Mouse (Mus musculus): ENCODE data around the gene Atxn2.
"Not testable (repeated sequence)": the region's sequence is repeated elsewhere in the genome, so short reads cannot be mapped to it uniquely, and the experiment has no call there.

Gene Atxn2

DNA sequence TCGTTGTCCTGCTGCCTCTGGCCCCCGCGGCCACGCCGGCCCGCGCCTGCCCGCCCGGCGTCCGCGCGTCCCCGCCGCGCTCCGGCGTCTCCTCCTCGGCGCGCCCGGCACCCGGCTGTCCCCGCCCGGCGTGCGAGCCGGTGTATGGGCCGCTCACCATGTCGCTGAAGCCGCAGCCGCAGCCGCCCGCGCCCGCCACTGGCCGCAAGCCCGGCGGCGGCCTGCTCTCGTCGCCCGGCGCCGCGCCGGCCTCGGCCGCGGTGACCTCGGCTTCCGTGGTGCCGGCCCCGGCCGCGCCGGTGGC, 743 bp downstream of the Atxn2 start:
- no peak for DNase-seq (ENCODE audit: inconsistent ontology term)

GRCm38 (mm10) chr5:121712232-121712933, 1.2 kb downstream of the Atxn2 start:
- DNase-seq (ENCODE audit: inconsistent ontology term): peak; percentile 75

DNA sequence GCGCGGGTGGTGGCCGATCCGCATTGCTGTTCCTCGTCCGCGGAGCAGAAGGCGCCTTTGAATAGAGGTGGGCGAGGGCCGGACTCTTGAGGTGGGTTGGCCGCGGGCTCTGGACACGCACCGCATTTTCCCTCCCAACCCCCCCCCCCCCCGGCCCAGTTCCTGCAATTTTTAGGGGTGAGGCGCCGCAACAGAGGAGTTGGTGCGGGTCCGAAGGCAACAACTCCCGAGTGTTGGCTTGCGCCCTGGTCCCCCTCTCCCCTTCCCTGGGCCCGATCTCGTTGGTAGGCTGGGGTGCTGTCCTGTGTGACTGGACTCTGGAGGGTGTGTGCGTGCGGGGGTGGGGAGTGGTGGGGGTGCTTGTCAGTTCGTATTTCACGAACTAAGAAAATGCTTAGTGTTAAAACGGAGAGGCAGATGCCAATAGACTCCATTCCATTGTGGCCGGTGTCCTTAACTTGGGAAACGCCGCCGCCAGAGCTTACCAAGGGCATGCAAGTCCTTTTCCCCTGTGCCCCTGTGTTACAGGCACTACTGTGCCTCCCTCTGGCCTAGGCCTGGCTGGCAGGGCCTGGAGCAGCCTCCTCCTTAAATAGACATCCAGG, 1.9 kb downstream of the Atxn2 start:
- DNase-seq (ENCODE audit: inconsistent ontology term): peak; percentile 63

DNA sequence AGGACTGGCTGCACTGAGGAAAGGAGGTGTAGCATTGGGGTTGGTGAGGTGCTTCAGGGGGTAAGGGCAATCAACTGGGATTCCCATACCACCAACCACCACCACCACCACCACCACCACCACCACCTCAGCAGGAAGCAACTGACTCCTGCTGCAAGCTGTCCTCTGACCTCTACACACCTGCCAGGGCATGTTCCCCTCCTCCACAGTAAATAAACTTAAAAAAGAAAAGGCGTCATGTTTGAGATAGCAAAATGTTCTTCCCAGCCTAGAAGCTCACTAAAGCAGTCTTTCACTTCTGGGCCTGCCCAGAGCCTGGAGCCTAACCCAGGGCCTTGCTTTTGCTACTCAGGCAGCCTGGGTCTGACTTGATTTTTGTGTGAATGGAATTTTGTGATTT, 3.2 kb downstream of the Atxn2 start:
- no peak for DNase-seq (ENCODE audit: inconsistent ontology term)

- DNase-seq (ENCODE audit: inconsistent ontology term): no peak
These were observed 3.8 kb downstream of the Atxn2 start for GRCm38 (mm10) chr5:121714928-121715327.

DNA sequence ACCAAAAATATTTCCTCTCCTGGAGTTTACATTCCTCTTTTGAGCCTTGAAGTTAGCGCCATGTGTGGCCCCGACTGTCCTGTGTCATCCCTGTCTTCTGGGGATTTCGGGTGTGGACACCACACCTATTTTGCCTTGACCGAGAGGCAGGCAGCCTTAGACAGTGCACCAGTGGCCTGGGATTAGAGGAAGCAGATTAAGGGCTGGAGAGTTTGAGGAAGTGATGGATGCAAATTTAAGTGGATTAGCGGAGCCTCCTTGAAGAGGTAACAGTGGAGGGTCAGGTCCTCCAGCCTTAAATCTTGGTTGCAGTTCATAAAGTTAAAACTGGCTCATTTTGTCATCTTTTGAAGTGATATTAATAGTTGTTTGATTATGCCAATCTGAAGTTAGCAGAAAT, 7.3 kb downstream of the Atxn2 start:
- DNase-seq (ENCODE audit: inconsistent ontology term): no peak

DNA sequence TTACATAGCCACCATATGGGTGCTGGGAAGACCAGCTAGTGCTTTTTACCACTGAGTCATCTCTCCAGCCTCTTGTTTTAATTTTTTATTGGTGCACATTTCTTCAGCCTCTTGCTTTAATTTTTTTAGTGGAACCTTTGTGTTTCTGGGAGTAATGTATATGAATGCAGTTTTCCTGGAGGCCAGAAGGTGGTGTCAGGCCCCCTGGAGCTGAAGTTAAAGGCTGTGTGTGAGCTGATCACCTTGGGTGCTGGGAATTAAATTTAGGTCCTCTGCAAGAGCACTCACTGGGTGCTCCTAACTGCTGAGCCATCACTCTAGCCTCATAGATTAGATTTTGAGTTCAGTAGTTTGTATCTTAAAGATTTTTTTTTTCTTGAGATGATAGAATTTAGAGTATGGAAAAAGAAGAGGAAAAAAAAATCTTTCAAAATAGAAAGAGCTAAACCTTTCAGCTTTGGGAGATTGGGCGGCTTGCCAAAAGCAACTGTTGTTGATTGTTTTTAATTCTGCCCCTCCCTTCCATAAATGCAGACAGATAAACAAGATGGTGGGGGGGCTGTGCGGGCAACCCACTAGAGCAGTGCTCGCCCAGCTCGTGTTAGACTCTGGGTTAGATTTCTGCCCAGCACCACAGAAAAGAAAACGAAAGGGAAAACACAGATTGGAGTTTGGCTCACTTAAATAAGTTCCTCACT, 9.9 kb downstream of the Atxn2 start:
- DNase-seq (ENCODE audit: inconsistent ontology term): no peak

DNA sequence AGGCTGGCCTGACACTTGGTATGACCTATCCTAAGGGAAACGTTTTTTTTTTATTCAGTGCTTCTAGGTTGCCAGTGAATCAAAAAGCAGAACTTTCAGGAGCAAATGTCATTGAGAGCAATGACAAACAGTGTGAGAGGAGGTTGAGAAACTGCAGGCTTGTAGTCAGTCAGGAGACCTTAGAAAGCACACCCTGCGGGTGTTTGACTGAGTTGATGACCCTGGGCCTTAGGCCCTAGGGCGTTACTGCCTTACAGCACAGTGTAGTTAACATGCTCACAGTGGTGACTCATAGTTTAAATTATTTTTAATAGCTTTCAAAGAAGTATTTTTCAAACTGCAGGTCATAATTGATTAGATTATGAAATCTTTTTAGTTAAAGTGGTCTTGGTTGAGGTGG, 10.7 kb downstream of the Atxn2 start:
- DNase-seq (ENCODE audit: inconsistent ontology term): no peak

DNA sequence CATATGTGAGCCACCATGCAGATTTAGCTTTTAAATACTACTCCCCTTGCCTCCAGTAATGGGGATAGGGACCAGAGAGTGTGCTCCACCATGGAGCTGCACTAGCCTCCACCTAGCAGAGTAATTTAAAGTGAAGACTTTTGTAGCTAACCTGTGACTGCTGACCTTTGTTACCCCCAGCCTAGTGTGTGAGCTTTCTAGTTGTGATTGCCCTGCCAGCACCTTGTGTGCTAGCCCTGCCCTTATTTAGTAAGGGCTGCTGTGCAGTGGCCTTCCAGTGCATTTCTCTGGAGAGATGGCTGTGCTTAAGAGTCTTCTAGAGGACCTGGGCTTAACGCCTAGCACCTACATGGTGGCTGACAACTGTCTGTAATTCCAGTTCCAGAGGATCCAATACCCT, 13.5 kb downstream of the Atxn2 start:
- DNase-seq (ENCODE audit: inconsistent ontology term): no peak

DNA sequence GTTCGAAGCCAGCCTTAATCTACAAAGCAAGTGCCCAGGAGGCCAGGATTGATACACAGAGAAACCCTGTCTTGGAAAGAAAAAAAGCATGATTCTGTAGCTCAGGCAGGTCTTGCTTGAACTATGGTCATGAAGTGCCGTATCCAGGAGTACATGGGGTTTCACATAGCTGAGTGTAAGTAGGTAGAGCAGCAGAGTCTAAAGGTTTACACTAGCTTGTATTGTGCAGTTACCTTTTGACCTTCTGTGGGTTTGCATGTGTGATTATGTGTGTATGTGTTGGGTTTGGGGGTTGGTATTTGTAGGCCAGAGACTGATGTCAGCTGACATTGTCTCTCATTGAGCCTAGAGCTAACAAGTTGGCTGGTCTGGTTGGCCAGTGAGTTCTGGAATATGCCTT, 18.9 kb downstream of the Atxn2 start:
- DNase-seq (ENCODE audit: inconsistent ontology term): no peak

DNA sequence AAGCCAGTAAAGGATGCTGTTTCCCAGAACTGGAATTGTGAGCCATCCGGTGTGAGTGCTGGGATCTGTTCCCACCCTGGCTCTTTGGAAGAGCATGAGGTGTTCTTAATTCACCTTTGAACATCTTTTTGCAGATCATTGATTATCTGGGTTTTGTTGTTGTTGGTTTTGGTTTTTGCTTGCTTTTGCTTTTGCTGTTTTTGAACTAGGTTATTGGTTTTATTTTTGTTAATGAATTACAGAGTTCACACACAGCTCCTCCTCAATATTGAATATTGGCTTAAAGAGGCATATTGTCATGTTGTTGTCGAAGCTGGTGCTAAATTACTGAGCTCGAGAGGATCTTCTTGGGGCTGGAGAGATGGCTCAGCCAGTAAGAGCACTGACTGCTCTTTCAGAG, 25.5 kb downstream of the Atxn2 start:
- DNase-seq (ENCODE audit: inconsistent ontology term): no peak

GRCm38 (mm10) chr5:121738162-121738561, 27.0 kb downstream of the Atxn2 start:
- not testable (repeated sequence) for DNase-seq (ENCODE audit: inconsistent ontology term)

GRCm38 (mm10) chr5:121738576-121739191, 27.5 kb downstream of the Atxn2 start:
- no peak for DNase-seq (ENCODE audit: inconsistent ontology term)

GRCm38 (mm10) chr5:121740516-121740915, 29.4 kb downstream of the Atxn2 start:
- DNase-seq (ENCODE audit: inconsistent ontology term): no peak

DNA sequence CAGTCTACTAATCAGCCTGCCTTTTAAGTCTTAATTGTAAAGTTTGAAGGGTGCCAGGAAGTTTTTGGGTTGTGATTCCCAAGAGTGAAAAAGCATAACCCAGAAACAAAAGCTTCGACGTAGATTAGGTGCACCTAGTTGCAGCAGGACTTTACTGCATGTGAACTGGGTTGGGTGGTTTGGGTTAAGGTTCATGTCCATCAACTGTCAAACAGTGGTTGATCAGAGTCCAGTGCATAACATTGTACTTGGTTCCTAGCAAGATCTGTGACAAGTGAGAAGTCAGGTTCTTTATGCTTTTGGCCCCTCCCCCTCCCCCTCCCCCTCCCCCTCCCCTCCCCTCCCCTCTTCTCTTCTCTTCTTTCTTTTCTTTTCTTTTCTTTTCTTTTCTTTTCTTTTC, 31.8 kb downstream of the Atxn2 start:
- no peak for DNase-seq (ENCODE audit: inconsistent ontology term)

DNA sequence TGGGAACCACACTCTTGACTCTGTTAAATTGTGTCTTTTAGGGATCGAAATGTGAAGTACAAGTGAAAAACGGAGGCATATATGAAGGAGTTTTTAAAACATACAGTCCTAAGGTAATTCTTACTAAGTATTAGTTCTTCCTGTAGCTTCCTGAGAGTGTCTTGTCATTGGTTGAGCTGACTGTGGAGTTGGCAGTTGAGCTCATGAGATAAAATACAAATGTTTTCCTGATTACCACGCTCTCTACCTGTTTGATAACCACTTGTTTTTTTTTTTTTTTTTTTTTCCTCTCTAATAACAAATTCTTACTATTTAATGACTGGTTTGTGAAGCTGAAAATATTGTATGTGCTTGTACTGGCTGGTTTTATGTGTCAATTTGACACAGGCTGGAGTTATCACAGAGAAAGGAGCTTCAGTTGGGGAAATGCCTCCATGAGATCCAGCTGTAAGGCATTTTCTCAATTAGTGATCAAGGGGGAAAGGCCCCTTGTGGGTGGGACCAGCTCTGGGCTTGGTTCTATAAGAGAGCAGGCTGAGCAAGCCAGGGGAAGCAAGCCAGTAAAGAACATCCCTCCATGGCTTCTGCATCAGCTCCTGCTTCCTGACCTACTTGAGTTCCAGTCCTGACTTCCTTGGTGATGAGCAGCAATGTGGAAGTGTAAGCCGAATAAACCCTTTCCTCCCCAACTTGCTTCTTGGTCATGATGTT, 36.9 kb downstream of the Atxn2 start:
- not testable (repeated sequence) for DNase-seq (ENCODE audit: inconsistent ontology term)

- DNase-seq (ENCODE audit: inconsistent ontology term): no peak
These were observed 38.5 kb downstream of the Atxn2 start for GRCm38 (mm10) chr5:121749633-121750032.

DNA sequence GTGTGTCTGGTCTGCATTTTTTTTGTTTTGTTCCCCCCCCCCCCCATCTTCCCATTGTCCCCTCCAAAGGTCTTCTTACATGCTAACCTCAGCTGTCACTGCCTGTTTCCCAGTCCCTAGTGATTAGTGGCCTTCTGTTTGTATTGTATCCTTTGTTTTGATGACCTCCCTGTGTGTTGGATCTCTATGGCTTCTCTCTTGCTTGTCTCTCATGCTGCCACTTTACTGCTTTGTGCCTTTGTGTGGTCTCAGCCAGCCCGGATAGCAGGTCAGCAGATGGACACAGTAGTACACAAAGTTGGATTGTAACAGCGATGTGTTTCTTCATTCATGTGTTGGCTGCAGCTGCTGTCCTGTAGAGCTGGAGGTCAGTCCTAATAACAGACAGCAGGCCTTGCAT, 46.8 kb downstream of the Atxn2 start:
- peak; percentile 75 for DNase-seq (ENCODE audit: inconsistent ontology term)

DNA sequence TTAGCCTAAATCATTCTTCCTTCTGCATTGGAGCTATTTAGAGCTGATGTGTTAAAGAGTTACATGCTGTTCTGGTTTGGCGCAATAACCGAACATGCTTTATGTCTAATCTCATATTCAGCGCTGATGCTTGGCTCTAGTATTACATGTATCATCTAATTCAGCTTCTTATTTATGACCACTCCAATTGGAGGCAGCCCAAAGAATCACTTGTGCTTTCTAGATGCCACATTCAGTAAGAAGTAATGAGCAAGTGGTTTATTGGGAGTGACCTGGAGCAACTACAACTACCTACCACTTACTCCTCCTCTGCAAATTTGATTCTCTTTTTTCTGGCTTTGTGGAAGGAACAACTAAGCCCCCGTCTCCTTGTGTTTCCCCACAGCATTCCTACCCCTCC, 47.2 kb downstream of the Atxn2 start:
- DNase-seq (ENCODE audit: inconsistent ontology term): no peak

GRCm38 (mm10) chr5:121759921-121760320, 48.8 kb downstream of the Atxn2 start:
- DNase-seq (ENCODE audit: inconsistent ontology term): no peak

DNA sequence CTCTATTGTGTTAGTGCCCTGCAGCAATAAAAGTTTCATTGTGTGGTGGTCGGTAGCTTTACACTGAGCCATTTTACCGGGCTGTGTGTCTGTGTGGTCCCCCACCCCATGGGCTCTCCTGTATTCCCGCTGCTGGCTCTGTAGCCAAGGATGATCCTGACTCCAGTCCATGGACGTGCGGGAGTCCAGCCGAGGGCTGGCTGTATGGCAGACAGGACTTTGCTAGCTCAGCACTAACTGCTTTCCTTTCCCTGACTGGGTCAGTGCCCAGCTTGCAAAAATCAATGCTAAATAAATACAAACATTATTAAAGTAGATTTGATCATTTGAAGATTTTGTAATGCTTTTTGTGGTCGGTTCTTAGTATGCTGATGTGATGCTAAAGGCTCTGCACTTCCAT, 50.3 kb downstream of the Atxn2 start:
- DNase-seq (ENCODE audit: inconsistent ontology term): no peak

- no peak for DNase-seq (ENCODE audit: inconsistent ontology term)
These were observed 51.8 kb downstream of the Atxn2 start for GRCm38 (mm10) chr5:121762949-121763348.

Measured in Muller cell, postnatal 12 days (primary cell).